Mouse (Mus musculus) gastrocnemius, postnatal 4 days (tissue): Measurements from ENCODE around the gene E130218I03Rik. TPM values are rescaled to one million over a fixed set of nuclear protein-coding genes. Genes with fewer than 3 reads are reported as not detected.
A peak's percentile ranks its signal among the peaks of the same experiment; 100 is the strongest.
"Not testable (repeated sequence)": the region's sequence is repeated elsewhere in the genome, so short reads cannot be mapped to it uniquely, and the experiment has no call there.

Experiments used
- DNase-seq, 2 experiments: peaks; one replicate each; pipeline ENCODE4 v3.0.0; 2021 to 2022; ENCODE audit warnings: low spot score in 2 of 2, mixed read lengths in 2 of 2
- total RNA-seq, 2 experiments: library from RNA; stranded (reverse); gene quantifications; 2 replicates each; pipeline ENCODE4 v1.2.3; 2021

Gene E130218I03Rik
- total RNA-seq, 2 experiments from 2014 or later = not detected

DNA sequence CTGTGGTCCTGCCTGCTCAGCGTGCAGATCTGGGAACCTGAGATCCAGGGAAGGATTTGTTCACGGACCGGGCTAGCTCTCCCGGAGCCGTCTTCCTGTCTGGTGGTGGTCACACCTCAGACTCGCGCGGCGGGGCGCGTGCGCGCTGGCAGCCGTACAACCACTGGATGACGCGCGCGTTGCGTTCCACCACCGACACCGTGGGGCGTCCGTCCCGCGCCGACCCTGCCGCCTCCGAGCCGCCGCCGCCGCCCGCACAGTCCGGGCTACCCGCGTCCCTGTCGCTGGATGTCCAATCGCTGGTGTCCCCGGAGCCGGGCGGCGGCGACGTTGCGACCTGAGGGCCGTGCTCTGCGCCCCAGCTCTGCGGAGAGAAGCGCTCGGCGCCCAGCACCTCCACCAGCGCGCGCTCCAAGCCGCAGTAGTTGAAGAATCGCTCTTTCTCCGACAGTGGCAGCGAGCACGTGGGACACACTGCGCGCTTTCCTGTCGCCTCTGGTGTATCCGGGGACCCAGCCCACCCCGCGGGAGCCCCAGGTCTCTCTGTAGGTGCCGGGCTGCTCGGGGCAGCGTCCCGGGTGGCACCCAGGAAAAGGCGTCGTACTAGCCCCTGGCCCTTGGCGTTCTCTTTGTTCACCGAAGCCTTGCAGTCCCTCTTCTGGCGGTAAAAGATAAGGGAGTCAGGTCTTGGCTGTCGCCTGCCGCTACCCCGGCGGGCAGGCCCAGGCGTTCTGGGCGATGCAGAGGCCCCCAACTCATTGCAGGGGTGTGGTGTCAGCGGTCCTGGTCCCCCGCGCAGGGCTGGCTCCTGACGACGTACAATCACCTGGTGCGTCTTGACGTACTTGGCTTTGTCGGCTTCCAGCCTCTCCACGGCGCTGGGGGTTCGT lies 8.0 kb downstream of the E130218I03Rik start:
- peak in 1 of 2 experiments; percentile 37 for DNase-seq

DNA sequence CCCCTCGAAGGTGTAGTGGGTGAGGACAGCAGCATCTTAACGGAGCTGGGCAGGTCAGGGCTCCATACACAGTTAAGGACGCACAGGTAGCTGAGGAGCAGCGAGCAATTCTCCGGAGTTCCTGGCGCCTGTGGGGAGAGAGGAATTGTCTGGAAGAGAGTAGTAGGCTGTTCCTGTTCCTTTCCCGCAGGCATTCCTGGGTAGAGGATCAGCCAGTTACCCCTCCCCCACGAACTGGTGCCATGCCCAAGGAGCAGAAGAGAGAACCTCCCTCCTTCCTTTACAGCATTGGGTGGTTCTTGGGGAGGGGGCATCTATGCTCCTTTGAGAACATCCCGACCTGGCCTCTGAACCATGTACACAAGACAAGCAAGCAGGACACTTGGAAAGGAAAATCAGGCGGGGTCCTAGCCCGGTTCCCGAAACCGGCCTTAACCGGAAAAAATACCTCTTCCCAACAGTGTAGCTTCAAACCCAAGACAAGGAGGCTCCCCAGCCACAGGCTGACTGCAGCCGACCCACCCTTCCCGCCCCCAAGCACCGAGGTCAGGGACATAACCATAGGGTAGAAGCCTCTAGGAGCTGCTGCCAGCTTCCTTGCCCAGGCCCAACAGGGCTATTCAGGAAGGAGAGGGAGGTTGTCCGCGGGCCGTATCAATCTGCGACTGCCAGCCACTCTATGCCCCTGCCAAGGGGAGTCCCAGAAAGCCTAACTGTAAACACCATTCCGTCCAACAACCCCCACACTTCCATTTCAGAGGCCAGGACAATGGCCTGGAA lies 8.9 kb downstream of the E130218I03Rik start:
- no peak for DNase-seq

DNA sequence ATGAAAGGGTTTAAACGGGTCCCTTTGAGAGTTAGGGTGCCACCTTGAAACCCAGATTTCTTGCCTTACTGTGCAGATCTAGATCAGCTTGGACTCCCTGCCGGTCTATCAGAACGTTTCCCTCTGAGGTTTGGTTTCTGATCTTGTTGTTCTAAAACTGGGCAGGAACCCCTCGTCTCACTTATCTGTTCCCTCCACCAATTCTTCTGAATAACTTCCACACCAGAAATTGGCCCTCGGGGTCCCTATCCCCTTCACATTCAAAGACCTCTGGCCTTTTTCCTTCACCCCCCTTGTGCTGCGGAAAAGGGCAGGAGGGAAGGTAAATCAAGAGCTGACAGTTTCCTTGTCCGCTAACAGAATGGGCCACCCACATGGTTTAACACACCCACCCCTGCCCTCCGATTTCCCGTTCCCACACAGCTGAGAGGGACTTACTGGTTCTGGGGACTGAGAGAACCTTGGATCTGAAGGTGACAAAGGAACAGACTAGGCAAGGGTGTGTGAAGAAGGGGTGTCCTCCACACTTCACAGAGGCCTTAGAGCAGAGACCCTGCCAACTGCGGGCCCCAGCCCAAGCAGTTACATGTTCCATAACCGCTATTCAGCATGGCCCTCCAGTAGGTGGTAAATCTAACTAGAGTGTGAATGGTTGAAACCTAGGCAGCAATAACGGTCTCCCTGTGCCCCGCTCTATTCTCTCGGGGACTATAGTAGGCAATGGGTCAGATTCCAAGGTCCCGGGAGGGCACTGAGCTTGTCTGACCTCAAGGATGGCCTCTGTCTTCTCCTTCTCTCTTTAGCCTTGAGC lies 9.7 kb downstream of the E130218I03Rik start:
- DNase-seq = no peak

DNA sequence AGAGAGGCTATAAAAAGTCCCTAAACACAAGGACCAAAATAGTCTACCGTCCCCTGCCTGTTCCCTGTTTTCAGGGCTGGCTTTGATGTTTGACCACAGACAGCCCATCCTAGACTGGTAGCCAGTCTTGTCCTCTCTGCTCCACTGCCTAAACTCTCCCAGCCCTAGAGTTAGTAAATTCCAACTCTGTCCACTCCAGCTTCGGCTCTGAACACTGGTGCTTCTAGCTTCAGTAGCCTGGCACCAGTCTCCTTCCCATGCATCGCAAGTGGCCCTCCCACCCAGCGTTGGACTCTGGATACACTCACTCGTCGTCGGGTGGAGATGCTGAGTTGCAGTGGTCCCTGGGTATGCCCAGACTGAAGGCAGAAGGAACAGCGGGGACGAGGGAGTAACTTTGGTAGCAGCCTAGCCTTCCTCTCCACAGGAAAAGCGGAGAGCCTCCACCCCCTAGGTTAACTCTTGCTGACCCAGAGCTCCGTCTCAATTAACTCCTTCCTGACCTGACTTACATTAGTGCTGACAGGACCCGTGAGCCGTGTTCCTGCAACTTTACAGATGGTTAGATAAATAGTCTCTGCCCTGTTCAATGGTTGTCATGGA lies 10.4 kb downstream of the E130218I03Rik start, which contains the start of gene Grrp1:
Gene Grrp1 (minus strand): TSS at position 385 of the 603 bp plus-strand sequence.
- DNase-seq = no peak

DNA sequence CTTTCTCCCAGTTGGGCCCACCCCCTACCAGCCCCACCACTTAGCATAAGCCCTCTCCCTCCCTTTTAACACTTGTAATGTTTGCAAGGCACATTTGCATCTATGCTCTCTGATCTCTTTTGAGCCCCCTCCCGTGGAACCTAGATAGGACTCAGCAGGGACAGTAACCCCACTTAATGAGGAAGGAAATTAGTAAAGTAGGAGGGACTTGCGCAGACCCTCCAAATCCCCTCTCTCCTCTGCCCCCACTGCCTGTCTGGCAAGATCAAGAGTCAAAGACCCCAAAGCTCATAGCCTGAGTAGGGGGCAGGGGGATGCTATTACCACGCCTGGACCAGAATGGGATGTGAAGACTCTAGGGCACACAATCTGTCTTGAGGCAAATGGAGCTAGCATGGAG lies 11.4 kb downstream of the E130218I03Rik start:
- no peak for DNase-seq

DNA sequence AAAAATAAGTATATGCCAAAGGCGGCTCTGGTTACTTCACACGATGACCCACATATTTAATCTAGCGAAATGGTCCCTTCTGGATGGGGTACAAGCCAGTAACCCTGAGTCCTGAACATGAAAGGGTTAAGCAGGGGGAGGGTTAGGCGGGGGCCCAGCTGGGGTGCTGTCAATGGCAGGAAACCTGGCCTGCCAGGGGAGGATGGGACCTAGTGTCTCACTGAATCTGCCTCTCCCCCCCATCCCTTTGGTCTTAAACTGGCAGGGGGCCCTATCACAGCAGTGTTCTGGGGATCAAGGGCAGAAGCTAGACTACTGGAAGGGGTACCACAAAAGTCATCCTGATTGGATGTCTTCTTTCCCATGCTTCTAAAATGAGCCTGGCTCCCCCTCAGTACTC lies 12.4 kb downstream of the E130218I03Rik start:
- no peak for DNase-seq

DNA sequence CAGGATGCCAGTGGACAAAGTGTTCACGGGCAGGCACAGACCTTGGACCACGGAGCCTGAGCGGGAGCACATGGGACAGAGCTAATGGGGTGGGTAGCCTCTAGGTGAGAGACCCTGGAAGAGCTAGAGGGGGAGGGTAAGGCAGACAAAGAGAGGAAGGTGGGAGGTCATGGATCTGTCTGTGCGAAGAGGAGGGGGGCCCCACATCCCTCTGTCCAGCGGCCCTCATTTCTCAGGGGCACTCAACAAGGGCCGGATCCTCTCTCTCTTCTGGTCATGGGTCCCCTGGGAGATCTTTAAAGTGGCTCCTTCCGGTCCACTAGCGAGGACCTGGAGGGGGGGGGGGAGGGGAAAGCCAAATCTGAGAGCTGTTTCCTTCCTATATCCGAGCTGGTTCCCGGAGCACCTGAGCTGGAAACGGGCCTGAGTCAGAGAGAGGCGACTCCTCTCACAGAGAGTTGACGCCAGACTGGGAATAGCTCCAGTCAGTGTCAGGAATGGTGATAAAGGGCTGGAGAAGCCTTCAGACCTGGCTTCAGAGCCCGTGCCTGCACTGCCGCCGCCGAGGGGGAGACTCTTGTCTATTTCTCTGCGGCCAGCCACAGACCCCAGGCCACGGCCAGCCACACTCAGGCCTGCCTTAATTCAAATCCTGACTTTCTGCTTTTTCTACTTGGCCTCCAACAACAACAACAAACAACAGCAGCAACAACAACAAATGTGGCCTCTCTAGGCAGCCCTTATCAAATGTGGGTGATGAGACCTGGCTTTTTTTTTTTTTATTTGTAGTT lies 13.1 kb downstream of the E130218I03Rik start:
- no peak for DNase-seq

DNA sequence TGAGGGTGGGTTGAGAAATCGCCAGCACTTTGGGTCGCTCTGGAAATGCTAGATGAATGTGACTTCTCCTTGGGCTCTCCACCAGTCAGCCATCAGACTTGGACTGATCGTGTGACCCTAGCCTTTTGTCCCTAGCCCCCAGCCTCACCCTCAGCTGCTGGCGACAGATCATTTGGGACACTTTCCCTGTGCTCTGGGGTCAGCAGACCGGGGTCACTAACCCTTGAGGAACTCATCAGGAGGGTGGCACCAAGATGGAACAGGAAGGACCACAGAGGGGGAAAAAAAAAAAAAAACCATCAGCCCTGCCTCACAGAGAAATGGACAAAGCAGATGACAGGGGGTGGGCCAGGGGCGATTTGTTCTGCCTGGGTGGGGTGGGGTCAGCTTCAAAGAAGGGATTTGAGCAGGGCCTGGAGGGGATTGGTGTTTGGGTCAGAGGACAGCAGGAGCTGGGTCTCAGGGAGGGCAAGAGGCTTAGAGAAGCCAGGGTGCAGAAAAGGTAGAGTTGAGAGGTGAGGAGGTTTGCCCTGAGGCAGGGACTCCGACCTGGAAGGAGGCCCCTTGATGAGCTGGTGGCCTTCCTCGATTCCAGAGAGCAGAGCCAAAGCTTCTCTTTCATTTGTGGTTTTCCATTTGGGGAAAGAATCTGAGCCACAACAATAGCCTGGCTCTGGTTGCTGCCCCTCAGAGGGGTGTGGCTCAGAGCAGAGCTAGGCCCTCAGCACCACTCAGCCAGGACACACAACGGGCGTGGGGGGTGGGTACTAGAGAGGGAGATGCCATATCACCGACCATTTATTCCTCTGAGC lies 13.9 kb downstream of the E130218I03Rik start:
- DNase-seq = no peak

DNA sequence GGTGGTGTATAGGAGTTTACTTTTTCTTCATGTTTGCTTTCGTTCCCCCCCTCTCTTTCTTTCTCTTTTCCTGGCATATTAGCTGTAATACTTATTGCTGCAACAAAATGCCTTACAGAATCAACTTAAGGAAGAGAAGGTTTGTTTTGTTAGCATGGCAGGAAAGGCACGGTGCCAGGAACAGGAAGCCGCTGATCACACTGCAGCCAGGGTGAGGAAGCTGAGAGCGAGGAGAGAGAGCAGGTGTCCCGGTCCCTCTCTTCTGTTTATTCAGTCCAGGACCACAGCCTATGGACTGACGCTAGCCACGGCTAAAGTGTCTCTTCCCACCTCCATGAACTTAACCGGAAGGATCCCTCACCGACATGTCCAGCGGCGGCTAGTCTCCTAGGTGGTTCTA lies 14.9 kb downstream of the E130218I03Rik start:
- no peak for DNase-seq

DNA sequence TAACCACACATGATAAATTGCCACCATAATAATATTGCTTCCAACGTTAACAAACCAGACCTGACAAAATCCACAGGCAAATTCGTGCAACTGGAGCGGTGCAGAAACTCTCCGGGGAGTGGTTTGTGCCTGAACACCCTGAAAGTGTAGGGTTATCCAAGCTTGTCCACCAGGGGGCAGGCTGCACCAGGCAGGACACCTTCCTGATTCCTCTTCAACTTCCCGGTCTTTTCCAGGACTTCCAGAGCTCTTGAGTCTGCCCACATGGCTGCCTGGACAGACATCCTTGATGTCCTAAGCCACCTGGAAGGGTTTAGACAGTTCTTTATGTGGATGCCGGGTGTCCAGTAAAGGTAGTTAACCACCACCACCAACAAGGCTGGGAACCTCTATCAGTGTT lies 19.7 kb downstream of the E130218I03Rik start:
- peak in 1 of 2 experiments; percentile 64 for DNase-seq

DNA sequence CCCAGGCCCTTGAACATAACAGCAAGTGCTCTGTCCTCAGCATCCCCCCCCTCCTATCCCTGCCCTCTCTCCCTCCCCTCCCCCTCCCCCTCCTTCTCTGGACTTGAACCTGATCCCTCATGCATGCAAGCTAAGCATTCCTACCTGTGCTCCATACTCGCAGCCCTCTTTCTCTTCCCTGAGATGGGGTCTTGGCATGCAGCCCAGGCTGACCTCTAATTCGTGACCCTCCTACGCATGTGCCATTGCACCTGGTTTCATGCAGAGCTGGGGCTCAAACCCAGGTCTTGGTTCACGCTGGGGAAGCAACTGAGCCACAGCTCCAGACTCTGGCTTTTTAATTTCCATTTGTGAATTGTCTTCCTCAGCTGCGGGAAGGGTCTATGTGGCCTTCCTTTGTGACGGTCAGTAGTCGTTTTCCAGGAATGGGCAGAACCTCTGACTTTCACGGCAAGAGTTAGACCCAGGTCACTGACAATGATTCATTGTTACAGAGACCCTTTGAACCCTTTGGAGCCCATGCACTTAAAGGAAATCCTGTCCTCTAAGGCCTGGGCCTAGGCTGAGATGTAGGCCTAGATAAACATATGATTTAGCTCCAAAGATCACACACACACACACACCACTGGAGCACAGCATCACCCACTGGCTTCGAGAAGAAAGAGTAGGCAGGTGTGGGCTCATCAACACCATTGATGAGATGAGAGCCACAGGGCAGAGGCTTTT lies 22.6 kb downstream of the E130218I03Rik start:
- DNase-seq = no peak

DNA sequence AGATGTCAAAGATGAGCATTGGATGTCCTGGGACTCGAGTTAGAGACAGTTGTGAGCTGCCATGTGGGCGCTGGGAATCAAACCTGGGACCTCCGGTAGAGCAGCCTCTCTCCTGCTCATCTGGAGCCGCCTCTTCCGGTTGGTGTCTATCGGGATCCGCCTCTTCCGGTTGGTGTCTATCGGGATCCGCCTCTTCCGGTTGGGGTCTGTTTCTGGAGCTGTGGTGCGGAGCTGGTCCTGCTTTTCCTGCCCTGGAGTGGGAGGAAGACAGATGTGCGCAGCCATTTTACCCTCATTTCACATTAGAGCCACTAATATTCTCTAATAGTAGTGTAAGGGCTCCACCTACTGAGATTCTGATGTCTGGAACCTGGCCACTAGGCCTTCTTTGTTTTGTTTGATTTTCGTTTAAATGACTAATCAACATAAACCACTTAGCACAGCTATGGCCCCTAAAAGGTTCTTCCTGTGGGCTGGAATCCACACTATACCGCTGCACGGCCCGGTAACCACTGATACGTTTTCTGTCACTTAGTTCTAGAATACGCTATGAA lies 24.7 kb downstream of the E130218I03Rik start:
- no peak for DNase-seq

DNA sequence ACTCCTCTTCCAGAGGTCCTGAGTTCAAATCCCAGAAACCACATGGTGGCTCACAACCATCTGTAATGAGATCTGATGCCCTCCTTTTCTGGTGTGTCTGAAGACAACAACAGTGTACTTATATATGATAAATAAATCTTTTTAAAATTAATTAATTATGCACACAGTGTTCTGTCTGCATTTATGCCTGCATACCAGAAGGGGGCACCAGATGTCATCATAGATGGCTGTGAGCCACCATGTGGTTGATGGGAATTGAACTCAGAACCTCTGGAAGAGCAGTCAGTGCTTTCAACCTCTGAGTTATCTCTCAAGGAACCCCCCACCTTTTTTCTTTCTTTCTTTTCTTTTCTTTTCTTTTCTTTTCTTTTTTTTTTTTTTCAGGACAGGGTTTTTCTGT lies 26.2 kb downstream of the E130218I03Rik start:
- DNase-seq = not testable (repeated sequence)

DNA sequence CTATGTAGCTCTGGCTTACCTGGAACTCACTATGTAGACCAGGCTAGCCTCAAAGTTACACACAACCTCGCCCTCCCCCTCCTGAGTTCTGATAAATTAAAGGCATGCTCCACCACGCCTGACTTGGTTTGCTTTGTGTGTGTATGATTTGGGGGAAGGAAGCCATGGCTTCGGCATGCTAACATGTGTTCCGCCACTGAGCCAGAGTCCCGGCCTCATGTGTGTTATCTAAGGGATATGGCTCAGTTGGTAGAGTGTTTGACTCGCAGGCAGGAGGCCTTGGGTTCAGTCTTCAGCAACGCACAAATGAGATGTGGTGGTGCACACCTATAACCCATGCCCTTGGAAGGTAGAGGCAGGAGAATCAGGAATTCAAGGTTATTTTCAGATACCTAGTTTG lies 28.5 kb downstream of the E130218I03Rik start:
- DNase-seq = no peak

DNA sequence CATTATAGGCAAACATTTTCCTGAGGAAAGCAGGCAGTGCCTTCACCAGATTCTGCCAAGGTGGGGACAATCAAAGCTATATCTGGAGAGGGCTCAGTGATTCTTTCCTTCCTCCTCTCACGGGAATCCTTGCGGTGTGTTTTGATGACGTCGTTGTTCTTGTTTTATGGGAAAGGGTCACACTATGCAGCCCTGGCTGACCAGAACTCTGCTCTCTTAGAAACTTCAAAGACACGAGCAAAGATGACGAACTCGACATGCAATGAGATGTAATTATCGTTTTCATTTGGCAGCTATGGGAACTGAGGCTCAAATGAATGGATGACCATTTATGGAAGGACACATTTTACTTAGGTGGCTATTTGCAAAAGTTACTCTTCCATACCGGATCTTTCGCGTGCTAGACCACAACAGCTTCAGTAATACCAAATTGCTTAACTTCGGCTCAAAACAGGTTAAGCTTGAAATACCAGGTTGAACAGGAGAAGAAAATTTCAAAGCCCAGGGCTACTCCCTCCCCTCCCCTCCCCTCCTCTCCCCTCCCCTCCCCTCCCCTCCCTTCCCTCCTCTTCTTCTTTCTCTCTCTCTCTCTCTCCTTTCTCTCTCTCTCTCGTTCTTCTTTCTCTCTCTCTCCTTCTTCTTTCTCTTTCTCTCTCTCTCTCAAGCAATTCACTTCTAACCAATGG lies 29.4 kb downstream of the E130218I03Rik start:
- no peak for DNase-seq

DNA sequence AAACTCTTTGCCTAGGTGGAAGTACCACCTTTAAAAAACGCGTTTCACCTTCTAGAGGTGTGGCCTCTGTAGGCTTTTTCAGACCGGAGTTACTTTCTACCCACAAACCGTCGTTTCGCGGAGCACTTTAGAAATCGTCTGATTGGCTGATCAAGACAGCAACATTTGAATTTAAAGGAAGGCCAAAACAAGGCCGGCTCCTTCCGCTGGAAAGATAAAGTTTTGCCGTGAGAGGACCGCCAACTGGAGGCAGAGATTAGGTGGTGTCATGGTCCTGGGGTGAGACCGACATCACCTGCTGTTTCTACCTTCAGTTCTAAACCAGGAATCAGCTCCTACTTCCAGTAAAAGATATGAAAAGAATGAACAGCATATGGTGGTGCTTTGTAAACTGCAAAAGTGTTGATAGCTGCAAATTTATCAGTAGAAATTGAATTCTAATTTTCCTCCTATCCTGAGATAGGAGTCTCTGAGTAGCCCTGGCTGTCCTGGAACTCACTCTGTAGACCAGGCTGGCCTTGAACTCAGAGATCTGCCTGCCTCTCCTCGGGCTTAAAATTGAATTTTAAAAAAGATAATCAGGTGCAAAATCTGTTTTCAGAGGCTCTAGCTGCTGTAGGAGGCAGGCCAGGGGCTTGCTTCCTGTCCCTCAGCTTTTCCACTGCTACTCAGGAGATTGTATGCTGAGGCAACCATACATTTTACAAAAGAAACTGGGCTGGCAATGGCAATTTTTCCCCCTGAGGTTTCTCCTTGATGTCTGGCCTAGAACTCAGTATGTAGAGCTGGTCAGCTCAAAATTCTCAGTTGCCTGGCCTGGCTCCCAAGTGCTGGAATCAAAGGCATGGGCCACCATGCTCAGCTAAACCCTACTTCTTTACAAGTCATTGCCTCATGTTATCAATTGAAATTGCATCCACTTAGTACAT lies 30.2 kb downstream of the E130218I03Rik start:
- no peak for DNase-seq
